Mouse (Mus musculus) intestine, embryonic 14.5 days (tissue): ENCODE data around the gene Ptprz1. TPM values are rescaled to one million over a fixed set of nuclear protein-coding genes. Genes with fewer than 3 reads are reported as not detected.

Source experiments
- ATAC-seq: fragments of 200-750 bp; cut with Nextera tagmentation; replicated peaks from 2 replicates; pipeline ENCODE4 v1.8.0; 2017; ENCODE audit warnings: low read depth, moderate number of reproducible peaks, moderate TSS enrichment, moderate library complexity; ENCODE audit not compliant: low FRiP score, low TSS enrichment
- DNase-seq: peaks from one replicate; pipeline ENCODE4 v3.0.0-alpha.2; 2018; ENCODE audit warnings: low spot score
- H3K27ac ChIP-seq: fragments of 300-500 bp; sonication (generic); 2 replicates; pipeline ENCODE4 v1.5.1; 2014; ENCODE audit warnings: low read depth, mild to moderate bottlenecking, control low read depth
- H3K27me3 ChIP-seq: fragments of 300-500 bp; sonication (generic); replicated peaks from 2 replicates; pipeline ENCODE4 v1.6.1; 2014; ENCODE audit warnings: low read length, control low read depth; ENCODE audit not compliant: control insufficient read depth, insufficient read depth
- H3K36me3 ChIP-seq: fragments of 300-500 bp; sonication (generic); 2 replicates; pipeline ENCODE4 v1.6.1; 2014; ENCODE audit warnings: low read length, control low read depth; ENCODE audit not compliant: control insufficient read depth, insufficient read depth
- H3K4me1 ChIP-seq: fragments of 300-500 bp; sonication (generic); replicated peaks from 2 replicates; pipeline ENCODE4 v1.6.1; 2014; ENCODE audit warnings: low read length, control low read depth, mixed read lengths; ENCODE audit not compliant: control insufficient read depth, insufficient read depth
- H3K4me2 ChIP-seq: fragments of 300-500 bp; sonication (generic); 2 replicates; pipeline ENCODE4 v1.6.1; 2014; ENCODE audit warnings: low read length
- H3K4me3 ChIP-seq: fragments of 300-500 bp; sonication (generic); 2 replicates; pipeline ENCODE4 v1.5.1; 2014; ENCODE audit warnings: low read depth, low read length, control low read depth, mixed read lengths
- H3K9ac ChIP-seq: fragments of 300-500 bp; sonication (generic); 2 replicates; pipeline ENCODE4 v1.6.1; 2014; ENCODE audit warnings: mild to moderate bottlenecking, low read length
- H3K9me3 ChIP-seq: fragments of 300-500 bp; sonication (generic); 2 replicates; pipeline ENCODE4 v1.6.1; 2016; ENCODE audit warnings: low read length, control low read depth; ENCODE audit not compliant: control insufficient read depth
- WGBS: fragments of 180-500 bp; shearing (Covaris S2); extraction: QIAGEN DNeasy Blood & Tissue Kit; methylation state at CpG from one replicate; pipeline ENCODE4 v1.1.7; 2014; 5-methylcytosine and 5-hydroxymethylcytosine counted together
- polyA plus RNA-seq: library from polyadenylated mRNA; unstranded; fragments of >200 nt; fragmentation: Nextera tagmentation; extraction: Ambion mirVana; gene quantifications from 2 replicates; pipeline ENCODE4 v1.2.1, GENCODE M21; 2014

Gene Ptprz1
- polyA plus RNA-seq, 1 experiment from 2014 or later, result 3.3 TPM

- no peak for DNase-seq
- Histone ChIP-seq H3K27ac (no peak overlapping the region), H3K4me2 (no peak overlapping the region), H3K36me3 (no peaks in the 10 kb centered on the region), H3K9ac (no peak overlapping the region), H3K9me3 (no peaks in the 10 kb centered on the region), H3K4me3 (no peak overlapping the region), H3K27me3 (no peaks in the 10 kb centered on the region), H3K4me1 (no peaks in the 10 kb centered on the region)
- no peak for ATAC-seq
- 46% methylated on average over 2 of the region's 2 CpGs for WGBS
These were observed 92.8 kb downstream of the Ptprz1 start for GRCm38 (mm10) chr6:22968073-22968472.

GRCm38 (mm10) chr6:22983769-22984519, 108.6 kb downstream of the Ptprz1 start:
- Histone ChIP-seq H3K27me3 (no peaks in the 10 kb centered on the region), H3K36me3 (no peaks in the 10 kb centered on the region), H3K4me3 (no peak overlapping the region), H3K27ac (no peak overlapping the region), H3K9ac (no peak overlapping the region), H3K4me1 (no peaks in the 10 kb centered on the region), H3K9me3 (peaks cover 5% of the 10 kb centered on the region; the same call in 1 of the 2 replicates), H3K4me2 (no peak overlapping the region)
- ATAC-seq, result no peak
- WGBS, result 5% methylated on average over 9 of the region's 9 CpGs
- no peak for DNase-seq

- Histone ChIP-seq H3K9me3 (peaks cover 5% of the 10 kb centered on the region; the same call in 1 of the 2 replicates), H3K4me2 (no peak overlapping the region), H3K27me3 (no peaks in the 10 kb centered on the region), H3K9ac (no peak overlapping the region), H3K27ac (no peak overlapping the region), H3K36me3 (no peaks in the 10 kb centered on the region), H3K4me1 (no peaks in the 10 kb centered on the region), H3K4me3 (no peak overlapping the region)
- ATAC-seq (no peak), DNase-seq (no peak)
- WGBS, result 13% methylated on average over 5 of the region's 5 CpGs
These were observed 109.3 kb downstream of the Ptprz1 start for GRCm38 (mm10) chr6:22984520-22985154.

GRCm38 (mm10) chr6:23003152-23003551, 127.8 kb downstream of the Ptprz1 start:
- 31% methylated on average over 3 of the region's 3 CpGs for WGBS
- no peaks in the 10 kb centered on the region for H3K27me3 ChIP-seq
- H3K27ac ChIP-seq, result no peak overlapping the region
- no peaks in the 10 kb centered on the region for H3K4me1 ChIP-seq
- ATAC-seq, result no peak
- no peak overlapping the region for H3K9ac ChIP-seq
- H3K9me3 ChIP-seq, result no peaks in the 10 kb centered on the region
- H3K4me2 ChIP-seq, result no peak overlapping the region
- H3K36me3 ChIP-seq, result no peaks in the 10 kb centered on the region
- no peak for DNase-seq
- H3K4me3 ChIP-seq, result no peak overlapping the region

GRCm38 (mm10) chr6:23014988-23015613, 139.8 kb downstream of the Ptprz1 start:
- no peak overlapping the region for H3K27ac ChIP-seq
- ATAC-seq (no peak), DNase-seq (no peak)
- no peak overlapping the region for H3K4me2 ChIP-seq
- no peaks in the 10 kb centered on the region for H3K9me3 ChIP-seq
- H3K4me3 ChIP-seq, result no peak overlapping the region
- no peak overlapping the region for H3K9ac ChIP-seq
- H3K4me1 ChIP-seq, result no peaks in the 10 kb centered on the region
- H3K36me3 ChIP-seq, result no peaks in the 10 kb centered on the region
- WGBS, result 76% methylated on average over 4 of the region's 4 CpGs
- no peaks in the 10 kb centered on the region for H3K27me3 ChIP-seq

- DNase-seq (no peak), ATAC-seq (no peak)
- Histone ChIP-seq H3K9me3 (no peaks in the 10 kb centered on the region), H3K4me3 (no peak overlapping the region), H3K36me3 (no peaks in the 10 kb centered on the region), H3K4me2 (no peak overlapping the region), H3K27me3 (no peaks in the 10 kb centered on the region), H3K4me1 (no peaks in the 10 kb centered on the region), H3K27ac (no peak overlapping the region), H3K9ac (no peak overlapping the region)
- WGBS, result 43% methylated on average over 1 of the region's 1 CpGs
These were observed 152.9 kb downstream of the Ptprz1 start for GRCm38 (mm10) chr6:23028251-23028650.

- ATAC-seq, result no peak
- DNase-seq, result no peak
- Histone ChIP-seq H3K4me3 (no peak overlapping the region), H3K27me3 (no peaks in the 10 kb centered on the region), H3K4me1 (no peaks in the 10 kb centered on the region), H3K9ac (no peak overlapping the region), H3K27ac (no peak overlapping the region), H3K9me3 (no peaks in the 10 kb centered on the region), H3K36me3 (no peaks in the 10 kb centered on the region), H3K4me2 (no peak overlapping the region)
- WGBS, result 92% methylated on average over 4 of the region's 4 CpGs
These were observed 173.5 kb downstream of the Ptprz1 start for GRCm38 (mm10) chr6:23048836-23049235.

- ATAC-seq (no peak), DNase-seq (no peak)
- Histone ChIP-seq H3K9ac (no peak overlapping the region), H3K4me1 (no peaks in the 10 kb centered on the region), H3K27me3 (no peaks in the 10 kb centered on the region), H3K4me3 (no peak overlapping the region), H3K36me3 (no peaks in the 10 kb centered on the region), H3K27ac (no peak overlapping the region), H3K9me3 (no peaks in the 10 kb centered on the region), H3K4me2 (no peak overlapping the region)
- 88% methylated on average over 5 of the region's 5 CpGs for WGBS
These were observed 180.4 kb downstream of the Ptprz1 start for GRCm38 (mm10) chr6:23055734-23056133.
